Mouse (Mus musculus): ENCODE results near the gene Igsf6.
A peak's percentile ranks its signal among the peaks of the same experiment; 100 is the strongest.
"Not testable (repeated sequence)": the region's sequence is repeated elsewhere in the genome, so short reads cannot be mapped to it uniquely, and the experiment has no call there.

Gene Igsf6

GRCm38 (mm10) chr7:121059477-121060218 lies 14.7 kb downstream of the Igsf6 start:
- DNase-seq (ENCODE audit: low spot score) = no peak

DNA sequence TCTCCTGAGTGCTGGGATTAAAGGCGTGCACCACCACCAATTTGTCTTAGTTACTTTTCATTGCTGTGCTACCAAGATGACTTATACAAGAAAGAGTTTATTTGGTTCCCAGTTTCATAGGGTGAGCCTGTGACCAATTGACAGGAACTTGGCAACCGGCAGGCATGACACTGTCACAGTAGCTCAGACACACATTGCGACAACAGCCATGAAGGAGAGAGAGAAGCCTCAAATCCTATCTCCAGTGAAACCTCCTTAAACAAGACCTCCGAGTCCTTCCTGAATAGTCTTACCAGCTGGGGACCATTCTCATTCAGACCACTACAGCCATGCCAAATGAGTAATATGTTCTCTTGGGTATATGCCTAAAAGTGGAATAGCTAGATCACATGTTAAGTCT lies 21.3 kb downstream of the Igsf6 start:
- DNase-seq (ENCODE audit: low spot score) = no peak

DNA sequence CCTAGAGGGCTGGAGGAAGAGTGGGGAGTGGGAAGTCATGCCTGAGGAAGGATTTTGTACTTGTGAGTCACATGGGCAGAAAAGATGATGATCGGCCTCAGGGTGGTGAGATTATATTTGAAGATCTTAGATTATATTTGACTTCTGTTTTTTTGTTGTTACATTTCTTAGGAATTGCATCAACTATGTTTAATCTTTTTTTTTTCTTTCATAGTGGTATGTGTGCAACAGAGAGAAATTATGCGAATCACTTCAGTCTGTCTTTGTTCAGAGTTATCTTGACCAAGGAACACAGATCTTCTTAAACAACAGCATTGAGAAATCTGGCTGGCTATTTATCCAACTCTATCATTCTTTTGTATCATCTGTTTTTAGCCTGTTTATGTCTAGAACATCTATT lies 26.7 kb downstream of the Igsf6 start:
- DNase-seq (ENCODE audit: low spot score) = no peak

GRCm38 (mm10) chr7:121045671-121046453 lies 28.5 kb downstream of the Igsf6 start:
- DNase-seq (ENCODE audit: low spot score) = no peak

GRCm38 (mm10) chr7:121044251-121044650 lies 30.1 kb downstream of the Igsf6 start:
- no peak for DNase-seq (ENCODE audit: low spot score)

DNA sequence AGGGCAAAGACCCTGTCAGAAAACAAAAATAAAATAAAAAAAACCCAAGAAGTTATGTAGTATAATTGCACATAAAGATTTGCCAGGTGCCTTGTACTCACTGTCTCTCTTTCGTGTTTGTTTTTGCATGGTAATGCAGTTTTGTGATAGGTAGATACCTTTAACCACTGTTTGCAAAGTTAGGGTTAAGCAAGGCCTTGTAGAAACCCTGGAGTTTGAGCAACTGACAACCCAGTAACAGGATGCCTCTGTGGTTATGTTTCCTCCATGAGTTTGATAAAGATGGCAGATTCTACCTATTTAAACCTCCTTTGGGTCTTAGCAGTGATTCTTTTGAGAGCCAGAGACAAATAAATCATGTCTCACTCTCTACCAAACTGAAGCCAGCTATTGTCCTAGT lies 30.9 kb downstream of the Igsf6 start:
- DNase-seq (ENCODE audit: low spot score) = no peak

DNA sequence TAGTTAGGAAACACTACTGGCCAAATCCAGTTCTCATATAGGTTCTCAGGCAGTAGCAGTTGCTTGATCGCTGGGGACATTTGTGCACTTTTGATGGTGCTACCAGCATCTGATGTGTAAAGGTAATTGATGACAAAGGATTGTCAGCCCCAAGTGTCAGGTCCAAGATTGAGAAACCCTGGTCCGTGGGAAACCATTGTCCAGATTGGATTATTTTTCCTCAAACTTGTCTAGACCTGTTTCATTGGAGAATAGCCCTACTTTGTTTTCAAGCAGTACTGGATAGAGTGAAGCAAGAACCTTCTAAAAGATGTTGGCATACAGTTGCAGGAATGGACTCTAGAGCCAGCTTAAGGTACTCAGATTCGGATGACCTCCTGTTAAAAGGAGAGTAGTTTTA lies 31.4 kb downstream of the Igsf6 start:
- no peak for DNase-seq (ENCODE audit: low spot score)

DNA sequence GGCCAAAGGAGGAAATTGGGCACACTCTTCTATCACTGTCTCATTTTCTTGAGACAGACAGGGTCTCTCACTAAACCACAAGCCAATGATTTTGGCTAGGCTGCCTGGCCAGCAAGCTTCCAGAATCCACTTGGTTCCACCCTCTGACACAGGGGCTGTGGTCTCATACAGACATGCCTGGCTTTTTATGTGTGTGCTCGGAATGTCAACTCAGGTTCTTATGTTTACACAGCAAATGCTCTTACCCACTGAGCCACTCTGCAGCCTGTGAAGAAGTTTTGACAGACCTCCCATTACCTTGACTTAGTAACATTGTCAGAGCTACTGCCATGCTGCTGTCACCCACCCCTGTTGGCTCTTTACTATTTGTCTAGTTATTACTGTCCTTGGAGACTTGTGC lies 32.4 kb downstream of the Igsf6 start:
- no peak for DNase-seq (ENCODE audit: low spot score)

DNA sequence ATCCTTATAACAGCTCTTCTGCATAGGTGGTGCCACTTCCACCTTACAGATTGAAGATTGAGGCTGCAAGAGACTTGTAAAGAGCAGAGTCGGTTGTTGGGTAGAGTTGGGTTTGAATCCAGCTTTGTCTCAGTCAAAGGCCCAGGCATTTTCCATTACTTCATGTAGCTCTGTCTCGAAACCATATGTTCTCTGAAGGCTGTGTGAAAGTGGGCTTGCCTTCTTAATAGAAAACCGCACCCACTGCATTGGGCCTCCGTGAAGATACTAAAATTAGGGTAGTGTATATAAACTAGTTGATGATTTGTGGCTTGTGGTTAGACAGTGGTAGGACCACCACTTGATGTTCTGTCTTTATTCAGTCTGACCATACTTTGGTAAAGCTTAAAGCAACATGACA lies 33.8 kb downstream of the Igsf6 start:
- DNase-seq (ENCODE audit: low spot score) = no peak

DNA sequence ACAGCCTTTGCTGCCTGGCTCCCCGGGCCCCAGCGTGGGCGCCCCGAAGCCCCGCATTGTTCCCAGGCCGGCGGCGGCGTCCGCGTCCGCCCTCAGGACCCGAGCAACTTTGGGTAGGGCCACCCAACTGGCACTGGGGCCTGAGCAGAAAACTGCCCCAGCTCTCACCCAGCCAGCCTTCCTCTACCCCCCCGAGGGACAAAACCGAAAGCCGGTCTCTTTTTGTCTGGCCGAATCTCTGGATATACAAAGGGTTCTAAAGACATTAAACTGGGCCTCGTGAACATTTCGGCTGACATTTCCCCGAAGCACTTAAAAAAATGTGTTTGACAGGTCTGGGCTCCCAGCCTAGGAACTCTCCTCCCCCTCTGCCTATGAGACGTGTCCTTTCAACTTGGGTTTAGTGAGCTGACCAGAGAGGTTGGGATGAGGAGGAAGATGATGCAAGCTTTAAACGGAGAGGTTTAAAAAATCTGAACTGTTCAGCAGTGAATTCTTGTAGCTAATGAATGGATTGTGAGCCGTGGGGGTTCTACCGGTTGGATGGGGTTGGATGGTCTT lies 39.1 kb downstream of the Igsf6 start:
- DNase-seq (ENCODE audit: low spot score) = peak; percentile 63

GRCm38 (mm10) chr7:121034701-121035141 lies 39.7 kb downstream of the Igsf6 start:
- DNase-seq (ENCODE audit: low spot score) = no peak

DNA sequence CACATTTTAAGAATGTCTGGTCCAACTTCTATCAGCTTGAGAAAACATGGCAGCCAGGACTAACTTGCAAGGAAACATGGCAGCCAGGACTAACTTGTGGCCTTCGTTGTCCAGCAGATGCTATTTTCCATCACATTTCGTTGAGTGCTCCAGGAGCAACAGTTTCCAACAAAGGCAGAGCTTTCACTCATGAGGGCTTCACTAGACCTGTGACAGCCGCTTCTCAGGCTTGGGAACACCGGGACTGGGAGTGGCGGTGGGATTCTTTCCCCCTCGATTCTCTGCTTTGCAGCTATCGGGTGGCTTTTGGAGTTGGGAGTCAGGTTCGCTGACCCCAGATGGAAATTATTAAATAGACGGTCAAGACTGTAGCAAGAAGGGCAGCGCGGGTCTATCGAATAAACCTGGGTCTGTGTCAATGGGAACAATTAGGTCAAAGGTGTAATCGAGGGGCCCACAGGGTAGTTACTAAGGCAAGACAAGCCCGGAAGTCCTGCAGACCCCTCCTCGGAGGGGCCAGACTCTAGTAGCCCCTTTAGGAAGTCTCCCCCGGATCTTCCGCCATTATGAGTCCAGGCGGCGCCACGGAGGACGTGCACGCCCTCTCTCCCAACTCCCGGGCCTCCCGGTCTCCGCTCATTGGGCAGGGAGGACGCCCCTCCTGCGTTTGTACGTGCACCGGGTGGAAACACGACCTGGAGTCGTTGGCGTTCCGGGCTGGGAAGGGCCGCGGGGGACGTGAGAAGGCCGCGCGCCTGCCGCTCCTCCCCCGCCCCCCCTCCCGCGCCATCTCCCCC lies 40.3 kb downstream of the Igsf6 start, which contains the start of gene Mettl9:
Gene Mettl9, plus strand, starts transcription at position 590 of the 797 bp plus-strand sequence.
- peak; percentile 95 for DNase-seq (ENCODE audit: low spot score)

GRCm38 (mm10) chr7:121029947-121030346 lies 44.4 kb downstream of the Igsf6 start:
- not testable (repeated sequence) for DNase-seq (ENCODE audit: low spot score)

GRCm38 (mm10) chr7:121026300-121026699 lies 48.1 kb downstream of the Igsf6 start:
- no peak for DNase-seq (ENCODE audit: low spot score)

- DNase-seq (ENCODE audit: low spot score) = no peak
Measured at GRCm38 (mm10) chr7:121025221-121026008, 49.0 kb downstream of the Igsf6 start.

GRCm38 (mm10) chr7:121020277-121020676 lies 54.1 kb downstream of the Igsf6 start:
- no peak for DNase-seq (ENCODE audit: low spot score)

DNA sequence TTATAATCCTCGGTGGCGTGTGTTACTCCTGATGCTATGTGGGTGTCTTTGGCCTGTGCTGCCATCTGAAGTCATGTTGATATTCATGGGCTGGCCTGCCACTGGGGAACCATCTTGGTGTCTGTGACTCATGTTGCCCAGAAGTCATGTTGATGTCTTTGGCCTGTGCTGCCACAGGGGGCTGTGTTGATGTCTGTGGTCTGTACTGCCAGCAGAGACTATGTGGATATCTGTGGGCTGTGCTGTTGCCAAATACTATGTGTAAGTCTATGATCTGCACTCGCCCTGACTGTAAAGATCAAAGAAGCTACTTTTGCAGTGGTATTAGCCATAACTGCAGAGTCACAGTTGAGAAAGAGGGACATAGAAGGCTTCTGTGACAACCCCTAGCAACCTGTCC lies 55.6 kb downstream of the Igsf6 start:
- DNase-seq (ENCODE audit: low spot score) = no peak

DNA sequence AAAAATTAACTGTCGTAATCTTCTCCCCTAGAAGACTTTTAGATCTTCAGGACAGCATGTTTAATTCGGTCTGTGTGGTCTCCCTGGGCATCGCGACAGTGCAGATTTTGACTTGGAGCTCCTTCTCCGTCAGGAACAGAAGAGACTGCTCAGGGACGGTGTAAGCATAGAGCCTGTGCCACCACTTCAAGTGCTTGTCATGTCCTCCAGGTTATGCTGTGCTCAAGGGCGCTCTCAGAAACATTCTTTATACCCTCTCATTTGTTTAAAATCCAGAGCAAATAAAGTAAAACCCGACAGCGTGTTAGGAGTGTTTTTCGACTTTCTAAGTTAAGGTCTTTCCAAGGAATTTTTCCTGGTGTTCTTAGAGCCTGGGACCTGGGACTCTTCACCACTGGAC lies 59.9 kb downstream of the Igsf6 start:
- DNase-seq (ENCODE audit: low spot score) = no peak
